Comparison of ENCODE assay signal across 8 mouse cellular contexts in the genomic region with DNA sequence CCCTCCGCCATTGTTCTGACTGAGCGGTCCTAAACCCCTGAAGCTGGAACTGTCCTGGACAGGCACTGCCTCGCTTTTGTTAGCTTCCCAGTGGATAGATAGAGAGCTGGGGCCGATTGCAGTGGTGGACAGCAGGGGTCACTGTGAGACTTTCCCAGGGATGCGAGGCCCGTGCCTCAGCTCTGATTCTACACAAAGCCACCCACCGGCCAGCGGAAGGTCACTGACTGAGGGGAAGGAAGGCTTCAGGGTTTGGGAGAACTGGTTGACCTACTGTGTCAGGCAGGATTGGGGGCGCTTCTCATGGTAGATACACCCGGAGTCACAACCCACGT. TPM values are rescaled to one million over a fixed set of nuclear protein-coding genes. Genes with fewer than 3 reads are reported as not detected.
DNase-seq lines count a peak whose midpoint lies in the region; ATAC-seq and TF ChIP-seq lines count a peak whose summit lies in the region.

No protein-coding gene starts in this region.

- H3K4me2 ChIP-seq in forebrain, postnatal 0 days (ENCODE audit: low read depth) = peak overlapping the region; percentile 13; the same call in 1 of the 2 replicates
- peak overlapping the region; percentile 20; the same call in 1 of the 2 replicates for H3K4me2 ChIP-seq in neural tube, embryonic 14.5 days (ENCODE audit: low read depth, low read length)

- H3K4me3 ChIP-seq in forebrain, postnatal 0 days (ENCODE audit: low read depth, low read length) = no peak overlapping the region
- H3K4me3 ChIP-seq in kidney, adult 2 months (ENCODE audit: insufficient read depth, low read depth, low read length) = no peak overlapping the region
- H3K4me3 ChIP-seq in neural tube, embryonic 14.5 days (ENCODE audit: low read depth, low read length) = no peak overlapping the region

- H3K27ac ChIP-seq in forebrain, postnatal 0 days (ENCODE audit: low read depth, low read length) = peak overlapping the region; percentile 47
- H3K27ac ChIP-seq in kidney, adult 2 months (ENCODE audit: insufficient read depth, low read depth, low read length) = no peak overlapping the region
- peak overlapping the region; percentile 83 for H3K27ac ChIP-seq in neural tube, embryonic 14.5 days (ENCODE audit: low read depth, low read length)

- peak overlapping the region; percentile 22 for H3K9ac ChIP-seq in forebrain, postnatal 0 days
- peak overlapping the region; percentile 42 for H3K9ac ChIP-seq in neural tube, embryonic 14.5 days (replicated peaks; ENCODE audit: low read depth, low read length)

- H3K36me3 ChIP-seq in forebrain, postnatal 0 days (ENCODE audit: insufficient read depth) = peaks cover 9% of the 10 kb centered on the region; the same call in 1 of the 2 replicates
- no peaks in the 10 kb centered on the region for H3K36me3 ChIP-seq in kidney, adult 2 months (ENCODE audit: control insufficient read depth, insufficient read depth, low read length)
- H3K36me3 ChIP-seq in neural tube, embryonic 14.5 days (ENCODE audit: control insufficient read depth, insufficient read depth, low read length) = no peaks in the 10 kb centered on the region

- no peaks in the 10 kb centered on the region for H3K27me3 ChIP-seq in forebrain, postnatal 0 days (ENCODE audit: insufficient read depth, low read length)
- no peaks in the 10 kb centered on the region for H3K27me3 ChIP-seq in kidney, adult 2 months (replicated peaks; ENCODE audit: control insufficient read depth, insufficient read depth, low read length)
- no peaks in the 10 kb centered on the region for H3K27me3 ChIP-seq in neural tube, embryonic 14.5 days (ENCODE audit: control insufficient read depth, insufficient read depth, low read length)

- 26% methylated on average over 11 of the region's 11 CpGs for WGBS in forebrain, postnatal 0 days
- 46% methylated on average over 11 of the region's 11 CpGs for WGBS in kidney, adult 2 months
- WGBS in neural tube, embryonic 14.5 days = 30% methylated on average over 11 of the region's 11 CpGs

- no peak for TF ChIP-seq POLR2A in kidney, adult 2 months (IDR thresholded peaks at IDR 0.05; ENCODE audit: low read depth, low read length)

- H3K9me3 ChIP-seq in forebrain, postnatal 0 days (ENCODE audit: low read length) = no peaks in the 10 kb centered on the region
- no peaks in the 10 kb centered on the region for H3K9me3 ChIP-seq in neural tube, embryonic 14.5 days (ENCODE audit: control insufficient read depth, low read length)

- intact Hi-C loops in left cerebral cortex, postnatal 4 days (cut with DNase I) = loop anchor here (5.0 kb wide), 1 partner anchor 311 kb away; no protein-coding TSS in a partner anchor

- peak; percentile 88 for ATAC-seq in forebrain, postnatal 0 days
- ATAC-seq in neural tube, embryonic 14.5 days (ENCODE audit: low read depth) = peak; percentile 88
- no peak for ATAC-seq in CD4-positive, CD25-positive, alpha-beta regulatory T cell, adult 4 months
- no peak for ATAC-seq in megakaryocyte-erythroid progenitor cell, adult 5-6 weeks (replicated peaks; ENCODE audit: low FRiP score, low TSS enrichment, poor library complexity, severe bottlenecking)

- peak; percentile 29 for DNase-seq in adrenal gland, postnatal 25 days
- DNase-seq in cerebellum, adult 8-10 months = peak; percentile 73
- DNase-seq in forebrain, postnatal 0 days = peak; percentile 82
- DNase-seq in kidney, adult 2 months = no peak
- DNase-seq in left cerebral cortex, postnatal 4 days = peak; percentile 82

- 0 out of 2 replicates have a peak, but pooled peaks cover 2% of the 10 kb centered on the region for H3K4me1 ChIP-seq in forebrain, postnatal 0 days (ENCODE audit: insufficient read depth)
- no peaks in the 10 kb centered on the region for H3K4me1 ChIP-seq in kidney, adult 2 months (ENCODE audit: control insufficient read depth, insufficient read depth, low read length)
- H3K4me1 ChIP-seq in neural tube, embryonic 14.5 days (ENCODE audit: control insufficient read depth, insufficient read depth, low read length) = peaks cover 11% of the 10 kb centered on the region; the same call in 1 of the 2 replicates

- peak; percentile 89 for TF ChIP-seq CTCF in forebrain, postnatal 0 days (IDR thresholded peaks at IDR 0.05; ENCODE audit: low read depth)
- TF ChIP-seq CTCF in kidney, adult 2 months (conservative IDR thresholded peaks at IDR 0.05; ENCODE audit: insufficient read depth, insufficient read length, low read depth, low read length) = peak; percentile 59

RNA-seq across cellular contexts. Expression of a gene that starts 29.8 kb away (rescaled TPM):
- total RNA-seq in adrenal gland, postnatal 25 days (2021) = 19.1 and 25.0 TPM in 2 replicates
- 19.1 and 27.2 TPM in 2 replicates for total RNA-seq in forebrain, postnatal 0 days (2014; rRNA removed)
- polyA plus RNA-seq in forebrain, postnatal 0 days (2015; fragmentation: Nextera tagmentation; extraction: Ambion mirVana) = 9.9 and 15.0 TPM in 2 replicates
- polyA plus RNA-seq in kidney, adult 2 months (2012; rRNA removed) = 10.7 and 12.1 TPM in 2 replicates
- 10 to 100 TPM; 28.7 to 29.0 TPM for total RNA-seq in left cerebral cortex, postnatal 4 days (2021)
- 14.7 and 15.6 TPM in 2 replicates for polyA plus RNA-seq in neural tube, embryonic 14.5 days (2014; fragmentation: Nextera tagmentation; extraction: Ambion mirVana)
- polyA plus RNA-seq in CD4-positive, CD25-positive, alpha-beta regulatory T cell, adult 4 months (2017; shearing (Covaris generic)) = 10 to 100 TPM; 14.0 to 23.1 TPM
- total RNA-seq in megakaryocyte-erythroid progenitor cell, adult 5-6 weeks (2014; fragmentation: Nextera tagmentation) = 21.3 and 57.4 TPM in 2 replicates
- total RNA-seq in megakaryocyte-erythroid progenitor cell, adult 5-6 weeks (2017) = 24.7 and 33.2 TPM in 2 replicates

Comparison
In these comparisons a context has a peak if more than half of its experiments do, and no peak if none do; other contexts are left out.
1. ATAC-seq: peak in forebrain, postnatal 0 days (single experiment) and neural tube, embryonic 14.5 days (single experiment); none in CD4-positive, CD25-positive, alpha-beta regulatory T cell, adult 4 months (single experiment) and megakaryocyte-erythroid progenitor cell, adult 5-6 weeks (single experiment).